Mouse (Mus musculus): ENCODE results near the gene Creg1.

The Creg1 gene

GRCm38 (mm10) chr1:165763635-165764372 lies at the start of gene Creg1:
Gene Creg1 (plus strand): TSS chr1:165763746.
- peak; percentile 80 to 94 for DNase-seq (ENCODE audit: low spot score in 2 of 2)

GRCm38 (mm10) chr1:165713798-165714197 lies 49.7 kb upstream of the Creg1 start:
- DNase-seq (ENCODE audit: low spot score in 2 of 2) = no peak

- no peak for DNase-seq (ENCODE audit: low spot score in 2 of 2)
Measured at GRCm38 (mm10) chr1:165716426-165716825, 47.1 kb upstream of the Creg1 start.

DNA sequence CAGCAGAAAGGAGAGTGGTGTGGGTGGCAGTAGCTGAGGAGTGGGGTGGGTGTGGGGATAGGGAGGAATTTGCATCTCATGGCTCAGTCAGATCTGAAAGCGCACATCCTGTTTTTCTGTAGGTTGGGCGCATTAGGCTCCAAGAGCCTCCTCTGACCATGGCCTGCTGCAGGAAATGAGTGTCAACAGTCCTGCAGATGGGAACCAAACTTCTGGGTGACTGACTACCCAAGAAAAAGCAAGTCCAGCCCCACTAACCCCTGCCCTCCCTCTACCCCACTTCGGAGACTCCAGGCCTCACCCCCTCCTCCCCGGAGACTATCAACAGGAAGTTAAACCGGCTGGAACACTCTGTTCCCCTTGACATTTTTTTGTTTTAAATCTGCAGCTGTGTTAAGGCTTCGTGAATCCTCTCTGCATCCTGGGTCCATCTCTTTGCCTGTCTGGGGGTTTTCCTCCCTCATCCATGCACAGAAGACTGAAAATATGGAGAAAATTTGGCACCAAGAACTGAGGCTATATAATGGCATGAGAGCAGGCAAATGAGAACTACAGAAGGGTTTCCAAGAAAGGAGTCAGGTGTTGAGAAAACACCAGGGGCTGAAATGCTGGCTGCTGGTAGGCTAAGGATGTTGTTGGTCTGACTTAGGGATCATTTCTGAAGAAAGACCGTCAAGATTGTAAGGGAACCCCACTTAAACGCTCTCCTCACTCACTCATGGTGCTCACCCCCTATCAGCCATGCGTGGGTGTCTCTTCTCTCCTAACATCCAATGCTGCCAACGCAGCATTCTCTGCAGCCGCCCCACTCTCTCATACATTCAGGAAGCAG lies 45.6 kb upstream of the Creg1 start:
- DNase-seq (ENCODE audit: low spot score in 2 of 2) = no peak

DNA sequence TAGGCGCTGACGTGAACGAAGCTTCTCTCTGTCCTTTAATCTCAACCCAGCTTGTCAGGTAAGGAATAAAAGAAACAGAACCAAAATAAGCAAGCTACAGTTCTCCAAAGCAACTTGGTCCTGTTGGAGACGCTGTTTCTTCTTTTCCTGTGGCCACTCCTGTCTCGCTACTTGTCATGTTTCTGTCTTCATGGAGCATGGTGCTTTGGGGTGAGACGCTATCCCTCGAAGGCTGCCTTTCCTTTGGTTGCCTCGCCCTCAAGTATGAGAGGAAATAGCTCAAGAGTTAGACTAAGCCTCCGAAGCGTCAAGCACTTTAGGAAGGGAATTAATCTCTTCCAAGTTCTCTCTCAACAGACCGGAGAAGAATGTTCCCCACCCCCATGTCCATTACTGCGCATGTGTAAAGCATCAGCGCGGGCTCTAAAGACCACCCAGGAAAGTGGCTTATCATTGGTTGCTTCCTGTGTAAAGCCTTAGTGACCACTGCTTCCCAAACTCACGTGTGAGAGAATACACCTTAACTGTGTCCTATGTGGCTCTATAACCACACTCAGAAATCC lies 44.9 kb upstream of the Creg1 start:
- no peak for DNase-seq (ENCODE audit: low spot score in 2 of 2)

DNA sequence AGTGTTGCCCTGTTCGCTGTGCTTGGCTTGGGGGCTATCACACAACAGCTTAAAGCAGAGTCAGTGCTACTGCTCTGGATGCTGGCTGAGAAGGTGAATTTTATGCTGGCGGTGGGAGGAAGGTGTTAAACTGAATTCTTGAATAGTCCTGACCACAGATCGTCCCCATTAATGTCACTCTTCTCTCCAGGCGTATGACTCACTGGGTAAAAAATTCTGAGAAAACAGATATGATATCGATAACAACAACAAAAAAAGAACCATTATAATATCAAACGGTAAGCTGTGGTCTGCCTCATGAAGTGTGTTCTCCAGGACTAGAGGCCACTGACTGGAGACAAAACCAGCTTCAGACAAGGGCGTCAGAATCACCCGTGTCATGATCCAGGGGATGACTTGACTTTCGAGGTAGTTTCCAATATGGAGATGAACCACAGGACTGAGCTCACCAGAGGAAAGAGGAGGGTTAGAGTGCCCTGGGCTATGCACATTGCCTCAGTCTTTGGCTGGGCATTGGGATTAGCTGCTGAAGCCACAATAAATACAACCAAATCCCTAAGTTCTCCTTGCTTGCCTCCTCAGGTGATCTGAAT lies 40.9 kb upstream of the Creg1 start:
- no peak for DNase-seq (ENCODE audit: low spot score in 2 of 2)

GRCm38 (mm10) chr1:165724219-165725033 lies 39.1 kb upstream of the Creg1 start:
- DNase-seq (ENCODE audit: low spot score in 2 of 2) = no peak

GRCm38 (mm10) chr1:165725039-165725644 lies 38.4 kb upstream of the Creg1 start:
- no peak for DNase-seq (ENCODE audit: low spot score in 2 of 2)

GRCm38 (mm10) chr1:165726986-165727385 lies 36.6 kb upstream of the Creg1 start:
- DNase-seq (ENCODE audit: low spot score in 2 of 2) = no peak

DNA sequence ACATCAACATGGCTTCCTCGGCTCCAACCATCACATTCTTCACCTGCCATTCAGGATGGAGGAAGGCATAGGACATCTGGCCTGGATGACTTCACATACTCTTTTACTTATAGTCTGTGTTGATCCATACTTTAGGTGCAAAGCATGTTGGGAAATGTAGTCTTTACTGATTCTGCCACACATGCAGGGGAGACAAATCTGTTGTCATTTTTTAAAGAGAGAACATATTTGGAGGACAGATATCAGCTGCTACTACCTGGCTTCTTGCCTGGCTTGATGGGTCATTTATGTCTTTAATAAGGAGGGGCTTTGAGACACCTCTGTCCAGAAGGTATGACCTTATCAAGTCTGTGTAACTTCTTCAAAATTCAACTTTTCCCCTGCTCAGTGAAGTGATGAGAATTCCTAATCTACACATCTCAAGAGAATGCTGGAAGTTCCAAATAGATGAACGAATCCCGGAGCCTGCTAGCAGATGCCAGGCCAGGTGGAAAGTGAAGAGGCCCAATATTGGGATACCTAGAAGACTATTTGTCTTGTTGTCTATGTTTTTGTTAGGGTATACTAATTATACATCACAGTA lies 35.4 kb upstream of the Creg1 start:
- no peak for DNase-seq (ENCODE audit: low spot score in 2 of 2)

GRCm38 (mm10) chr1:165730129-165730528 lies 33.4 kb upstream of the Creg1 start:
- DNase-seq (ENCODE audit: low spot score in 2 of 2) = no peak

DNA sequence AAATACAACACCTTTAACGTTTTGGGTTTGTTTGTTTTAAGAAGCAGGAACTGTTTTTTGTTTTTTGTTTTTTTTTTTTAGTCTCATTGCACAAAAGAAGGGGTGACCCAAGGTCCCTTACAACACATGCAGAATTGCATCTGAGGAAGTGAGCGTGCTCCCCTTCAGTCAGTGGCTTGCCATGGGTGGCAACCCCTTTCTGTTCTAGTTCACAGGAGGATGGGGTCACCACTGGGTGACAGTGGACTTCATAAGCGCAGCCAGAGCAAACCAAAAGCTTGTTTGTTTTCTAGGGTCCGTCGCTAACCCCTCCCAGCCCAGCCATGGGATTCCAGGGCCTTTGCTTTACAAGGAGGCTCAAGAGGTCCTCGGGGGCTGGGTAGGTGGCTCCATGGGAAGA lies 32.0 kb upstream of the Creg1 start:
- no peak for DNase-seq (ENCODE audit: low spot score in 2 of 2)

DNA sequence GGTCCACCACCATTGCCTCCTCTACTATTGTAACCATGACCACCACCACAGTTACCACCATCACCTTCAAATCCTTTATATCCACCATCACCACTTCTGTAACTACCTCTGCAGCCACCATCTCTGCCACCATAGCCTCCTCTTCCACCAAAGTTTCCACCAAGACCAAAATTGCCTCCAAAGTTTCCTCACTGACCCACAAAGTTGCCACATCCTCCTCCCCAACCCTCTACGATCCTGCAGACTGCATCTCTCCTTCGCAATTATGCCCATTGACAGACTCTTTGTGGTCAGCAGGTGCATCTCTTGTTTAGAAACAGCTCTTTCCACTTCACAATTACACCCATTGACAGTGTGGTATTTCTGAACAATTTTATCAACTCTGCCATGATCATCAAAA lies 28.7 kb upstream of the Creg1 start:
- DNase-seq (ENCODE audit: low spot score in 2 of 2) = no peak

GRCm38 (mm10) chr1:165735826-165736818 lies 27.4 kb upstream of the Creg1 start:
- peak in 1 of 2 experiments; percentile 93 for DNase-seq (ENCODE audit: low spot score in 2 of 2)

- no peak for DNase-seq (ENCODE audit: low spot score in 2 of 2)
Measured at GRCm38 (mm10) chr1:165737451-165737850, 26.1 kb upstream of the Creg1 start.

DNA sequence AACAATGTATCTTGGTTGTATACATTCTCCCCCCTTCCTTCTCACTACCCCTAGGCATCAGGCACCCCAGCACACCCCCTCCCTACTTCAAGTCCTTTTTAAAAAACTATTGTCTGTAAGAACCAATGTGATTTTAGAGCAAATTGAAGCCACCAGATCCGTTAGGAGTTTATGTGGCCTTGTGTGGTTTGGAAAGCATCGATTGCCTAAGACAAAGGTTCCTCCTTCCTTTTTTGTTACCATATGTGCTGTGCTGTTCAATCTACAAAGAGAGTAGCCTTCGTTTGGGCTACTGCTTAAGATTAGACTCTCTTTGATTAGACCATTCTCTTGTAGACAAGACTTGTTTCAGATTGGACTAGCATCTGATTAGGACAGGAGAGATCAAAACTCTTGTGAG lies 25.7 kb upstream of the Creg1 start:
- DNase-seq (ENCODE audit: low spot score in 2 of 2) = no peak

GRCm38 (mm10) chr1:165738985-165739384 lies 24.6 kb upstream of the Creg1 start:
- DNase-seq (ENCODE audit: low spot score in 2 of 2) = no peak

GRCm38 (mm10) chr1:165741989-165742388 lies 21.6 kb upstream of the Creg1 start:
- no peak for DNase-seq (ENCODE audit: low spot score in 2 of 2)

- no peak for DNase-seq (ENCODE audit: low spot score in 2 of 2)
Measured at GRCm38 (mm10) chr1:165748053-165748452, 15.5 kb upstream of the Creg1 start.
